Mouse (Mus musculus): ENCODE measurements around the gene Stac3. TPM values are rescaled to one million over a fixed set of nuclear protein-coding genes. Genes with fewer than 3 reads are reported as not detected.

Stac3 gene
- total and polyA plus RNA-seq, 3 experiments: 0.93 to 2.5 (median 1.8) TPM

Other genes with a start within 250 kb of the Stac3 start
- gene Kif5a, start 238.3 kb upstream of the Stac3 start, total RNA-seq (2021): 1 to 10 TPM; 6.2 to 7.8 TPM
- gene Kif5a, start 238.3 kb upstream of the Stac3 start, polyA plus RNA-seq (2012; rRNA removed): 28.9 and 30.1 TPM in 2 replicates
- 100 to 1,000 TPM; 149 to 168 TPM for gene Dctn2, start 235.3 kb upstream of the Stac3 start, total RNA-seq (2021)
- gene Dctn2, start 235.3 kb upstream of the Stac3 start, polyA plus RNA-seq (2012; rRNA removed): 205 and 234 TPM in 2 replicates
- gene Mbd6, start 212.7 kb upstream of the Stac3 start, total RNA-seq (2021): 10 to 100 TPM; 39.7 to 45.0 TPM
- gene Mbd6, start 212.7 kb upstream of the Stac3 start, polyA plus RNA-seq (2012; rRNA removed): 99.9 and 105 TPM in 2 replicates
- 100 to 1,000 TPM; 106 to 128 TPM for gene Mars, start 189.9 kb upstream of the Stac3 start, total RNA-seq (2021)
- 90.6 and 111 TPM in 2 replicates for gene Mars, start 189.9 kb upstream of the Stac3 start, polyA plus RNA-seq (2012; rRNA removed)
- 1 to 10 TPM; 1.9 to 2.7 TPM for gene Arhgap9, start 179.7 kb upstream of the Stac3 start, total RNA-seq (2021)
- 2.7 and 3.7 TPM in 2 replicates for gene Arhgap9, start 179.7 kb upstream of the Stac3 start, polyA plus RNA-seq (2012; rRNA removed)
- gene Gli1, start 159.7 kb upstream of the Stac3 start, total RNA-seq (2021): 1 to 10 TPM; 2.6 to 5.0 TPM
- 9.1 and 10.2 TPM in 2 replicates for gene Gli1, start 159.7 kb upstream of the Stac3 start, polyA plus RNA-seq (2012; rRNA removed)
- not detected for gene Inhbe, start 147.3 kb upstream of the Stac3 start, total RNA-seq (2021)
- gene Inhbe, start 147.3 kb upstream of the Stac3 start, polyA plus RNA-seq (2012; rRNA removed): 0.01 and 0.02 TPM in 2 replicates
- under 1 TPM in 1 of 2 experiments, not detected in 1; 0.20 TPM for gene Inhbc, start 131.3 kb upstream of the Stac3 start, total RNA-seq (2021)
- 0.08 TPM in 1 of 2 replicates, not detected in the other for gene Inhbc, start 131.3 kb upstream of the Stac3 start, polyA plus RNA-seq (2012; rRNA removed)
- 100 to 1,000 TPM; 116 to 127 TPM for gene R3hdm2, start 121.4 kb upstream of the Stac3 start, total RNA-seq (2021)
- gene R3hdm2, start 121.4 kb upstream of the Stac3 start, polyA plus RNA-seq (2012; rRNA removed): 182 and 274 TPM in 2 replicates
- 10 to 100 TPM; 45.8 to 53.5 TPM for gene Ndufa4l2, start 13.3 kb downstream of the Stac3 start, total RNA-seq (2021)
- 86.0 and 107 TPM in 2 replicates for gene Ndufa4l2, start 13.3 kb downstream of the Stac3 start, polyA plus RNA-seq (2012; rRNA removed)
- gene Shmt2, start 20.8 kb downstream of the Stac3 start, total RNA-seq (2021): 10 to 100 TPM; 43.3 to 48.8 TPM
- 84.2 and 106 TPM in 2 replicates for gene Shmt2, start 20.8 kb downstream of the Stac3 start, polyA plus RNA-seq (2012; rRNA removed)
- 10 to 100 TPM in 1 of 2 experiments, 1 to 10 TPM in 1; 5.0 to 11.7 TPM for gene Nxph4, start 32.9 kb downstream of the Stac3 start, total RNA-seq (2021)
- gene Nxph4, start 32.9 kb downstream of the Stac3 start, polyA plus RNA-seq (2012; rRNA removed): 7.4 and 7.8 TPM in 2 replicates
- gene Lrp1, start 119.5 kb downstream of the Stac3 start, total RNA-seq (2021): 100 to 1,000 TPM; 138 to 196 TPM
- gene Lrp1, start 119.5 kb downstream of the Stac3 start, polyA plus RNA-seq (2012; rRNA removed): 197 and 201 TPM in 2 replicates
- gene Stat6, start 141.3 kb downstream of the Stac3 start, total RNA-seq (2021): 100 to 1,000 TPM in 1 of 2 experiments, 10 to 100 TPM in 1; 88.3 to 109 TPM
- 67.6 and 83.8 TPM in 2 replicates for gene Stat6, start 141.3 kb downstream of the Stac3 start, polyA plus RNA-seq (2012; rRNA removed)
- gene Nemp1, start 165.2 kb downstream of the Stac3 start, total RNA-seq (2021): 1 to 10 TPM; 4.6 to 9.1 TPM
- 1.5 and 2.6 TPM in 2 replicates for gene Nemp1, start 165.2 kb downstream of the Stac3 start, polyA plus RNA-seq (2012; rRNA removed)
- gene Nab2, start 166.9 kb downstream of the Stac3 start, total RNA-seq (2021): 10 to 100 TPM; 16.9 to 26.6 TPM
- gene Nab2, start 166.9 kb downstream of the Stac3 start, polyA plus RNA-seq (2012; rRNA removed): 35.9 and 38.7 TPM in 2 replicates
- 10 to 100 TPM in 1 of 2 experiments, 1 to 10 TPM in 1; 1.1 to 15.1 TPM for gene Myo1a, start 203.5 kb downstream of the Stac3 start, total RNA-seq (2021)
- gene Myo1a, start 203.5 kb downstream of the Stac3 start, polyA plus RNA-seq (2012; rRNA removed): 0.21 and 4.0 TPM in 2 replicates
- gene Tac2, start 222.8 kb downstream of the Stac3 start, total RNA-seq (2021): not detected
- gene Tac2, start 222.8 kb downstream of the Stac3 start, polyA plus RNA-seq (2012; rRNA removed): 0.18 and 0.38 TPM in 2 replicates
- gene Zbtb39, start 237.9 kb downstream of the Stac3 start, total RNA-seq (2021): 10 to 100 TPM; 11.0 to 11.8 TPM
- 5.6 and 5.8 TPM in 2 replicates for gene Zbtb39, start 237.9 kb downstream of the Stac3 start, polyA plus RNA-seq (2012; rRNA removed)